Mouse (Mus musculus) lung, postnatal 4 days (tissue): ENCODE data around the gene Nudt19.
A peak's percentile ranks its signal among the peaks of the same experiment; 100 is the strongest.
"Not testable (repeated sequence)": the region's sequence is repeated elsewhere in the genome, so short reads cannot be mapped to it uniquely, and the experiment has no call there.

Experiments used
- DNase-seq, 2 experiments: peaks; one replicate each; pipeline ENCODE4 v3.0.0; 2021

The Nudt19 gene

GRCm38 (mm10) chr7:35564872-35565271 lies 8.8 kb upstream of the Nudt19 start:
- not testable (repeated sequence) for DNase-seq

DNA sequence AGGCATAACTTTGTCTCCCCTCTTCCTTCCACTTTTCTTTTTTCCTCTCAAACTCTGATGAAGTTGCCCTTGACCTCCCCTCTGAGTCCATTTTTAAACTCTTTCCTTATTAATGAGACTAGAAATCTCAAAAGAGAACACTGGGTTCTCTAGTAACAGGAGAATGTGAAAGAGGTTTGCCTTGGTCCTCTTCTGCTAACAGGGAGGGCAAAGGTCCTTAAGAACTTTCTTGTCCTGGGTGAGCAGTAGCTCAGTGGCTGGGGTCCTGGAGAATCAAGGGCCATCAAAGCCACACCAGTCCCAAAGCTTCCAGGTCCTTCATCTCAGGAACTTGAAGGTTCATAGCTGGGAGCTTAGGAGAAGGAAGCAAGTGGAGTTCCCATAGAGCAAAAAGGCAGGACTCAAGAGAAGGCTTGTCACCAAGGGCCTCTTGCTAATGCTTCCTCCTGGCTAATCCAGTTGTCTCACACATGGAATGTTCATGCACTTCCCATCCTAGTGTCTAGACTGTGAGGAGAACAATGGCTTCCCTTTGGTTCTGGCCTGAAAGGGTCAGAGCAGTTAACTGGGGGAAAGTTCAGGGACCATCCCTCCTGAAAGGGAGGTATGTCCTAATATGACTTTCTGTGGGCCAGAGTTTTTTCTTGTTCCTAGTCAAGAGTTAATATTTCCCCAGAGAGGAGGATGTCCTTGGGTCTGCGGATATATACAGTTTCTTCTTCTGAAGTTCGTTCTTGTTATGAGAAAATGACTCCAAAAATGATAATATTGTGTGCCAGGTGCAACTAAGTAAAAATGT lies 8.2 kb upstream of the Nudt19 start:
- no peak for DNase-seq

DNA sequence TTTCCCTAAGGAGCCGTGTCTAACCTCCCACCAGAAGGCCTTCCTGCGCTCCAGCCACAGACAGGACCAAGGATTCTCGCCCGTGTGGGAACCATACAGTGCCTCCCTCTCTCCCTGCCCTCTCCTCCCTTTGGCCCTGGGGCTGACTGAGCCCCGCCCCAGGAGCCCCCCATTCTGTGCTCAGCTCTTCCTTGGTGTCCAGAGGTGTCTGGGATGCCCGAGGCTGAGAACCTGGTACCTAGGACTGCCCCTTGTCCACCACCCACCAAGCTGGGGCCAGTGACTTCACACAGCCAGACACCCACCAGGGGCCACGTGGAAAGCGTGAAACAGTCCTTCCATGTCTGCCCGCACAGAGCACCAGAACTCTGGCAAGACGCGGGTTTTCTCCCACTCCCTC lies 7.0 kb upstream of the Nudt19 start:
- DNase-seq, result no peak

- DNase-seq, result no peak
Observed at GRCm38 (mm10) chr7:35559838-35560237, 3.7 kb upstream of the Nudt19 start.

- no peak for DNase-seq
Observed at GRCm38 (mm10) chr7:35558681-35559080, 2.6 kb upstream of the Nudt19 start.

- no peak for DNase-seq
Observed at GRCm38 (mm10) chr7:35557577-35557976, 1.5 kb upstream of the Nudt19 start.

DNA sequence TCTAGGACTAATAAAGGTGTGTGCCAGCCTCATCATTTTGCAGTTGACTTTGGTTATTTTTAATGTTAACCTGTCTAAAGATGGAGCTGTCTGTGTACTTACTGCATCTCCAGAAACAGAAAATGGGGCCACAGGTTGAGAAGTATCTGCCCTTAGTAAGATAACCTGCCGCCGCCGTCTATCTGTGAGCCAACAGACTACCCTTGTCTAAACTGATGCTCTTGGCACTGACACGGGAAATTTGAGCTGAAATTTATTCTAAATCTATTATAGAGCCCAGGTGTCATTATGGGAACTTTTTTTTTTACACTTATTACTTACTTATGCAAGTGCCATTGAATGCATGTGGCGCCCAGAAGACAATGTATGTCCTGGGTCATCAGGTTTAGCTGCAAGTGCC lies 801 bp upstream of the Nudt19 start:
- DNase-seq, result no peak

DNA sequence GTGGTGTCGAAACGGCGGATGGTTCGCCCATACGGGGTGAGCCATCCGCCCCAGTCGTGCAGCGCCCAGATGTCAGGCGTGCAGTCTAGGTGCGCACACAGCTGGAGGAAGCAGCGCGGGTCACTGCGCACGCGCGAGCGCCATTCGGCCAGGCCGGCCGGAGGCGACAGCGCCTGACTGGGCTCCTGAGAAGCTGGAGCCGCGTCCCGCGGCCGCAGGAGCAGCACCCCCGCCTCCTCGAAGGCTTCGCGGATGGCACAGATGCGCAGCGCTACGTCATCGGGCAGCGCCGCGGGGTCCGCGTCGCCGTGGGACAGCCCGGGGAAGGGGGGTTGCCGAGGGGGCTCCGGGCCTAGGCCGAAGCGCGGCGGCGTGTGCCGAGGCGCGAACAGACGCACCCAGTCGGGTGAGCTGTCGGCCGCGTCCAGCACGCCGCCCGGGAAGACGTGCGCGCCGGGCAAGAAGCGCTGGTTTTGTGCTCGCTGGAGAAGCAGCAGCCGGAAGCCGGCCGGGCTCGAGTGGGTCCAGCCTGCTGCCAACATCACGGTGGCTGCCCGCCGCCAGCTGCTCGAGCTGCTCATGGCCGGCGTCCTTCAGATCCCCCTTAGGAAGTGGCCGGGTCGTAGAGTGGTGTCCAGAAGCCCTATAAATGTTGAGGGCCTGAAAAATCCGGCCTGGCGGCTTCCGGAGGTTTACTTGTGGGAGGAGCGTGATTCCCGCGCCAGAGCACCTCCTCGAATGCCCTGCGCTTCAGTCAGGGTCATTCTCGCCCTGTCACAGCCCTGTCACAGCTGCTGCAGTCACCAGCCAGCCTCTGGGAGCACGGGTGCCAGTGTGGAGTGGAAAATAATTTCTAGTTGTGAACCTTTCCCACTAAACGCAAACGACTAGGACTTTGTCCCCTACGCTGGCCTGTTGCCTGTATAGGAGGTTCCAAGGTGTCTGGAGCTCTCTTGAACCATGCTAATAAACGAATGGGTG lies 590 bp downstream of the Nudt19 start:
- peak; percentile 91 to 95 for DNase-seq

GRCm38 (mm10) chr7:35554605-35555175 lies 1.4 kb downstream of the Nudt19 start:
- DNase-seq, result peak; percentile 17 to 27

- peak in 1 of 2 experiments; percentile 40 for DNase-seq
Observed at GRCm38 (mm10) chr7:35553751-35554604, 2.1 kb downstream of the Nudt19 start.

DNA sequence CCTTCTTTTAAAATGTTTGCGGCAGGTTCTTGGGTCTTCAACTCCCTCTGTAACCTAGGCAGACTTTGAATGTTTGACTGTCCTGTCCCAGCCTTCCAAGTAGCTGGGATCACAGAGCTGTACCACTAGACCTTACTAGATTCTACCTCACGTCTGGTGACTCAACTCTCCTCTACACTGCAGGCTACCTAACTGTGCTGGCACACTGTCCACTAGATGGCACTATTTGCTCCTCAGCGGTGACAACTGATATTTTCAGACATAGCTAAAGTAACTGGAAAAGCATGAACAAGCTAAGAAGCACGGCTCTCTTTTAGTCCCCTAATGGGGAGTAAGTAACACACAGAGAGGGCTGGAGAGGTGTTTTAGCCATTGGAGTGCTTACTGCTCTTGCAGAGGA lies 10.2 kb downstream of the Nudt19 start:
- peak; percentile 32 to 69 for DNase-seq

- DNase-seq, result no peak
Observed at GRCm38 (mm10) chr7:35537562-35537961, 18.5 kb downstream of the Nudt19 start, which contains the start of gene Tdrd12. TSS of gene Tdrd12 (minus strand) at chr7:35537745.

DNA sequence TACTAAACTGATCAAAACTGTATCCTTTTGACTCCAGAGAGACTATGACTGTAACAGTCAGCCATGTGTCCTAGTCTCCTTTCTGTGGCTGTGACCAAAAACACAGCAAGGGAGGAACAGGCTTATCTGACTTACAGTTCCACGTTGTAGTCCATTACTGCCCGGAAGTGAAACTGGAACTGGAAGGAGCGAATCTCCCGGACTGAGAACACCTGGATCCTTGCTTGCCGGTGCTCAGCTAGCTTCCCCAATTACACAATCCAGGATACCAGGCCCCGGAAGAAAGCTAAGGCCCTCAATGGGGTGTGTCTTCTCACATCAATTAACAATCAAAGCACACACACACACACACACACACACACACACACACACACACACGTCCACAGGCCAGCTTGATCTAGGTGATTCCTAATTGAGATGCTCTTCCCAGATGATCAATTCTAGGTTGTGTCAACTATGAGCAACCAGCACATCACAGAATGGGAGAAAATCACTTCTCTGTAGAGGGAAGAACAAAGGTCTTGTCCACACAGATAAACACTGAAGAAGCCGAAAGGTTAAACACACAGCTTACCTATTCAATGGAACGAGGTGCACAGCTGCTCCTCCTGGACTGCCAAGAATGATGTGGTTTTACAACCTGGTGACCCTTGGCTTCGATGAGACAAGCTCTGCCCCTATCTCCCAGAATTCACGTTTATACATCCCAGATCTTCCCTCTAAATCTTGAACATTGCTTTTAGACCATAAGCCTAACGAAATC lies 20.2 kb downstream of the Nudt19 start:
- DNase-seq, result no peak

GRCm38 (mm10) chr7:35530544-35530943 lies 25.6 kb downstream of the Nudt19 start:
- not testable (repeated sequence) for DNase-seq

DNA sequence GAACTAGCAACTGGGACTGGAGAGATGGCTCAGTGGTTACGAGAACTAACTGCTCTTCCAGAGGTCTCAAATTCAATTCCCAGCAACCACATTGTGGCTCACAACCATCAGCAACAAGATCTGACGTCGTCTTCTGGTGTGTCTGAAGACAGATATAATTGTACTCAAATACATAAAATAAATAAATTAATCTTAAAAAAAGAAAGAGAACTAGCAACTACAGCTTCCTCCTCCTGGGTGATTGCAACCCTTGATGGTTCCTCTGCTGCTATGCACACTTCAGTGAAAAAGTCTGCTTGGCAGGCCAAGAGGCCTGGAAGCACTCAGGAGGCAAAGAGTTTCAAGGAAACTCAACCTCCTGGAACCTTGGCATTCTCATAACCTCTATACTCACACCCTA lies 26.1 kb downstream of the Nudt19 start:
- DNase-seq, result no peak

GRCm38 (mm10) chr7:35526795-35527194 lies 29.3 kb downstream of the Nudt19 start:
- no peak for DNase-seq

DNA sequence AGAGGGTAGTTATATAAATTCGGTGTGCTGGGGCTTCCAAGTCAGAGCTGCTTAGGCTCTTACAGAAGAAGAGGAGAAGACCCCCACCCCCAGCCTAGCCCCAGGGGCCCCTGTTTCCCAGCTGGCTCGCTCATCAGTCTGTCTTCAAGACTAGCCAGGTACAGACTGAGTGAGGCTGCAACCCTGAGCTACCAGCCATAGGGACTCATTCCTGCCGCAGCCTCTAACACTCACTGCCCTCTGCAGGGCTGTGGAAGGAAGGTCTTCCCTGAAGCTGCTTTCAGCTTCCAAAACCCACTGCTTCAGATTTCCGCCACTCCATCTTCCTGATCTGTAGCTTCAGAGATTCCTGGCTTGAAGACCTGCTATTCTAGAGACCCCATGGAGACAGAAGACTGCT lies 54.1 kb downstream of the Nudt19 start:
- no peak for DNase-seq

DNA sequence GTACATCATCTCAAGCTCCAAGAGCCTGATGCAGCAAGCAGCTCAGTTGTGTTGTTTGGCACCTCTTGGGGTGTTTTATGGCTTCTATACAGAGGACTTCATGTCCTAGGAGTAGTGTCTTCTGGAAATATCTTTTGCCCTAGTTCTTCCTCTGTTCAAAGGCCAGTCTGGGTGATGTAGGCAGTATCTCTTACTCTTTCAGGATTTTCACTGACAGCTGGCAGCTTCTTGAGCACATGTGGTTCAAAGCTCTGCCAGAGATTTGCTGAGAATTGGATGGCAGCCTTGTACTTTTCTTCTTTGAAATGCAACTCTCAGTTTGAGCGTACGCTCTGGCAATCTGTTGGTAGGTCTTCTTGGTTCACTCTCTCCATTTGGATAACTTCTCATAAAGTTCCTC lies 58.6 kb downstream of the Nudt19 start:
- DNase-seq, result no peak
